Mouse (Mus musculus) brain, embryonic 14.5 days (tissue): Measurements from ENCODE around the gene Rpap1.

Experiments used
- CTCF ChIP-seq: fragments of 200-500 bp; IDR thresholded peaks from 2 replicates; pipeline ENCODE4 v1.5.1; 2012; ENCODE audit warnings: inconsistent platforms, mild to moderate bottlenecking, moderate library complexity, borderline replicate concordance; ENCODE audit not compliant: insufficient read depth, insufficient read length; ENCODE audit errors: extremely low read depth
- POLR2A ChIP-seq: fragments of 200-500 bp; IDR thresholded peaks from 2 replicates; pipeline ENCODE4 v1.6.1; 2012; ENCODE audit warnings: mild to moderate bottlenecking, inconsistent platforms, borderline replicate concordance; ENCODE audit not compliant: poor library complexity, insufficient read depth, insufficient read length, severe bottlenecking; ENCODE audit errors: extremely low read depth

DNA sequence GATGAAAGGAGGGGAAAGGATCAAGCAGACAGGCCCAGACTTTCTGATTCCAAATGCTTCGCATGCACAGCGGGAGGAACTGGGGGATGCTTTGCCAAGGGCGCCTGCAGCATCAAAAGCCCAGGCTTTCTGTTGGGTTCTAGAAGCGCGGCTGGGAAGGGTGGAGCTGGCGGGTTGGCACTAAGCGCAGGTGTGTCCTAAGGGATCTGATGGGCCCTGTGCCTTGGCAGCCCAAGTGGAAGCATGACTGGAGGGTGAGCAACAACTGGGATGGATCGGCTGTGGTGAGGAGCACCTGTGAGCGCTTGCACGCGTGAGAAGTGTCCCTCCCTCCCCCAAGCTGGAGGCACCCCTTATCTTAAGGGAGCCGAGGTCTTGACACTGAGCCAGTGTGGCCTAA, 50.2 kb downstream of the Rpap1 start:
- TF ChIP-seq POLR2A (no peak), CTCF (no peak)
